27 mouse cellular contexts compared by ENCODE assay signal in genomic region chr7:80598436-80598985, GRCm38 (mm10).
A peak's percentile ranks its signal among the peaks of the same experiment; 100 is the strongest.
DNase-seq lines count a peak whose midpoint lies in the region; ATAC-seq and TF ChIP-seq lines count a peak whose summit lies in the region.
"Had no signal": no experiment of that assay in that cellular context is flagged by ENCODE, and none has a peak within 500 bp of the region (broad histone marks: within the 10 kb centered on the region; RNA-seq: fewer than 3 reads in every experiment).

No protein-coding gene starts in this region.

- TF ChIP-seq POLR2A in MEL (IDR thresholded peaks at IDR 0.05; ENCODE audit: control insufficient read depth in 1 of 2, insufficient read depth in 1 of 2, low read depth in 1 of 2, low read length in 2 of 2, poor library complexity in 1 of 2), result no peak

- H3K4me1 ChIP-seq in heart, embryonic 16.5 days (ENCODE audit: control insufficient read depth, insufficient read depth, low read length), result no peaks in the 10 kb centered on the region
- no peaks in the 10 kb centered on the region for H3K4me1 ChIP-seq in MEL (ENCODE audit: control insufficient read depth in 1 of 2, insufficient read depth in 2 of 2, low read length in 2 of 2)
- H3K4me1 ChIP-seq in liver, embryonic 11.5 days (replicated peaks; ENCODE audit: control insufficient read depth, insufficient read depth, low read length), result no peaks in the 10 kb centered on the region
- no peaks in the 10 kb centered on the region; the same call in 1 of the 2 replicates for H3K4me1 ChIP-seq in liver, embryonic 16.5 days (ENCODE audit: control insufficient read depth, low read depth, low read length)
- H3K4me1 ChIP-seq: forebrain, embryonic 13.5 days; limb, embryonic 12.5 days; midbrain, embryonic 12.5 days; neural tube, embryonic 13.5 days had no signal

- no peaks in the 10 kb centered on the region for H3K27me3 ChIP-seq in heart, embryonic 16.5 days (ENCODE audit: control insufficient read depth, insufficient read depth, low read length)
- no peaks in the 10 kb centered on the region for H3K27me3 ChIP-seq in MEL (ENCODE audit: control insufficient read depth in 1 of 2, insufficient read depth in 2 of 2, low read length in 2 of 2)
- no peaks in the 10 kb centered on the region for H3K27me3 ChIP-seq in liver, embryonic 11.5 days (replicated peaks; ENCODE audit: control insufficient read depth, insufficient read depth, low read length)
- H3K27me3 ChIP-seq in liver, embryonic 16.5 days (ENCODE audit: control insufficient read depth, insufficient read depth, low read depth, low read length), result no peaks in the 10 kb centered on the region
- H3K27me3 ChIP-seq: forebrain, embryonic 13.5 days; heart, embryonic 13.5 days; limb, embryonic 12.5 days; megakaryocyte, embryonic 14.5 days; midbrain, embryonic 12.5 days; neural tube, embryonic 13.5 days had no signal

- H3K9me3 ChIP-seq in heart, embryonic 16.5 days (replicated peaks; ENCODE audit: control insufficient read depth, low read length), result 0 out of 2 replicates have a peak, but pooled peaks cover 3% of the 10 kb centered on the region
- H3K9me3 ChIP-seq in MEL (replicated peaks; ENCODE audit: insufficient read depth, low read length), result no peaks in the 10 kb centered on the region
- H3K9me3 ChIP-seq in liver, embryonic 11.5 days (ENCODE audit: control insufficient read depth, low read length), result no peaks in the 10 kb centered on the region
- H3K9me3 ChIP-seq in liver, embryonic 16.5 days (replicated peaks; ENCODE audit: control insufficient read depth, low read length), result no peaks in the 10 kb centered on the region
- H3K9me3 ChIP-seq: forebrain, embryonic 13.5 days; heart, embryonic 13.5 days; limb, embryonic 12.5 days; megakaryocyte, embryonic 14.5 days; midbrain, embryonic 12.5 days; neural tube, embryonic 13.5 days had no signal

- no peak for TF ChIP-seq RAD21 in MEL (IDR thresholded peaks at IDR 0.05; ENCODE audit: low read depth, low read length)

- H3K4me2 ChIP-seq in heart, embryonic 16.5 days (ENCODE audit: low read depth, low read length), result no peak overlapping the region
- H3K4me2 ChIP-seq in liver, embryonic 11.5 days, result no peak overlapping the region
- H3K4me2 ChIP-seq in liver, embryonic 16.5 days (ENCODE audit: low read depth, low read length), result no peak overlapping the region
- H3K4me2 ChIP-seq: forebrain, embryonic 13.5 days; heart, embryonic 13.5 days; limb, embryonic 12.5 days; midbrain, embryonic 12.5 days; neural tube, embryonic 13.5 days had no signal

- ATAC-seq in heart, embryonic 16.5 days (replicated peaks; ENCODE audit: extremely low read depth, insufficient read depth, low FRiP score), result no peak
- peak; percentile 69 for ATAC-seq in liver, embryonic 11.5 days (replicated peaks; ENCODE audit: low FRiP score)
- peak; percentile 35; the same call in 1 of the 2 replicates for ATAC-seq in liver, embryonic 16.5 days (ENCODE audit: low read depth)
- ATAC-seq: CD4-positive, CD25-positive, alpha-beta regulatory T cell, adult 4 months; forebrain, embryonic 13.5 days; hindbrain, embryonic 16.5 days; lung, postnatal 0 days had no signal

- no peak overlapping the region for H3K4me3 ChIP-seq in heart, embryonic 16.5 days (ENCODE audit: low read length)
- H3K4me3 ChIP-seq in MEL (ENCODE audit: control insufficient read depth in 1 of 2, insufficient read depth in 1 of 2, low read depth in 2 of 2, low read length in 2 of 2), result no peak overlapping the region
- H3K4me3 ChIP-seq in liver, embryonic 11.5 days (ENCODE audit: low read depth, low read length), result no peak overlapping the region
- no peak overlapping the region for H3K4me3 ChIP-seq in liver, embryonic 16.5 days (ENCODE audit: low read depth, low read length)
- H3K4me3 ChIP-seq: forebrain, embryonic 13.5 days; heart, embryonic 13.5 days; limb, embryonic 12.5 days; megakaryocyte, embryonic 14.5 days; midbrain, embryonic 12.5 days; myocyte; neural tube, embryonic 13.5 days had no signal

- H3K79me2 ChIP-seq in MEL (ENCODE audit: control insufficient read depth, insufficient read depth, low read length, poor library complexity), result no peaks in the 10 kb centered on the region

- no peak for TF ChIP-seq EP300 in MEL (IDR thresholded peaks at IDR 0.05; ENCODE audit: low read depth in 1 of 2, low read length in 2 of 2)

- 0 out of 2 replicates have a peak overlapping the region, but pooled peaks have one; percentile 10 for H3K27ac ChIP-seq in heart, embryonic 16.5 days (ENCODE audit: low read length)
- H3K27ac ChIP-seq in MEL (ENCODE audit: control insufficient read depth, low read depth, low read length), result no peak overlapping the region
- H3K27ac ChIP-seq in liver, embryonic 11.5 days (ENCODE audit: low read depth, low read length), result no peak overlapping the region
- no peak overlapping the region for H3K27ac ChIP-seq in liver, embryonic 16.5 days (ENCODE audit: low read length)
- H3K27ac ChIP-seq: forebrain, embryonic 13.5 days; heart, embryonic 13.5 days; kidney, postnatal 0 days; limb, embryonic 12.5 days; midbrain, embryonic 12.5 days; neural tube, embryonic 13.5 days had no signal

- no peak for DNase-seq in heart, postnatal 4 days
- peak; percentile 23 for DNase-seq in MEL (ENCODE audit: low read depth, low spot score)
- DNase-seq in liver, embryonic 11.5 days (ENCODE audit: low spot score), result no peak
- no peak for DNase-seq in kidney, postnatal 4 days
- DNase-seq in adrenal gland, adult 2 months, result no peak
- no peak for DNase-seq in layer of hippocampus, postnatal 25 days (ENCODE audit: extremely low spot score in 1 of 2, low spot score in 1 of 2)
- DNase-seq: adrenal gland, postnatal 25 days; cerebellum, adult 18-20 months; cerebellum, postnatal 10 days; gastrocnemius, postnatal 25 days; heart, postnatal 14 days; kidney, adult 2 months; lung, adult 18-20 months; lung, postnatal 4 days had no signal

- H3K9ac ChIP-seq in heart, embryonic 16.5 days (ENCODE audit: low read length), result no peak overlapping the region
- no peak overlapping the region for H3K9ac ChIP-seq in MEL (ENCODE audit: control insufficient read depth, low read depth, low read length, poor library complexity, severe bottlenecking)
- no peak overlapping the region for H3K9ac ChIP-seq in liver, embryonic 11.5 days (ENCODE audit: low read depth, low read length)
- no peak overlapping the region for H3K9ac ChIP-seq in liver, embryonic 16.5 days (ENCODE audit: low read depth, low read length)
- H3K9ac ChIP-seq: forebrain, embryonic 13.5 days; heart, embryonic 13.5 days; limb, embryonic 12.5 days; midbrain, embryonic 12.5 days; neural tube, embryonic 13.5 days had no signal

- WGBS in heart, embryonic 16.5 days, result 73% methylated on average over 13 of the region's 13 CpGs
- WGBS in liver, embryonic 11.5 days, result 74% methylated on average over 13 of the region's 13 CpGs
- 55% methylated on average over 13 of the region's 13 CpGs for WGBS in liver, embryonic 16.5 days (ENCODE audit: insufficient replicate concordance)

- TF ChIP-seq CTCF in MEL (IDR thresholded peaks at IDR 0.05 in 2 of 3, conservative IDR thresholded peaks at IDR 0.05 in 1 of 3; ENCODE audit: control insufficient read depth in 1 of 3, insufficient read depth in 1 of 3, low read depth in 2 of 3, low read length in 3 of 3, poor library complexity in 1 of 3, severe bottlenecking in 1 of 3), result no peak

- H3K36me3 ChIP-seq in heart, embryonic 16.5 days (ENCODE audit: control insufficient read depth, insufficient read depth), result peaks cover 36% of the 10 kb centered on the region
- H3K36me3 ChIP-seq in MEL (ENCODE audit: control insufficient read depth in 1 of 2, insufficient read depth in 2 of 2, low read length in 2 of 2), result no peaks in the 10 kb centered on the region
- peaks cover 6% of the 10 kb centered on the region for H3K36me3 ChIP-seq in liver, embryonic 11.5 days (ENCODE audit: control insufficient read depth, insufficient read depth, low read length)
- H3K36me3 ChIP-seq in liver, embryonic 16.5 days (ENCODE audit: control insufficient read depth, insufficient read depth), result no peaks in the 10 kb centered on the region

TF ChIP-seq in MEL, 35 proteins besides CTCF, POLR2A, EP300 and RAD21:
- TF ChIP-seq JUND (IDR thresholded peaks at IDR 0.05; ENCODE audit: low read depth, low read length), result no peak
- TF ChIP-seq TBP (IDR thresholded peaks at IDR 0.05; ENCODE audit: low read depth, low read length), result no peak
- TF ChIP-seq MXI1 (IDR thresholded peaks at IDR 0.05; ENCODE audit: low read depth, low read length), result no peak
- no peak for TF ChIP-seq NELFE (IDR thresholded peaks at IDR 0.05; ENCODE audit: low read depth, low read length)
- no peak for TF ChIP-seq ZKSCAN1 (IDR thresholded peaks at IDR 0.05; ENCODE audit: low read depth, low read length)
- no peak for TF ChIP-seq UBTF (IDR thresholded peaks at IDR 0.05; ENCODE audit: borderline replicate concordance, insufficient read depth, low read depth, low read length)
- no peak for TF ChIP-seq BHLHE40 (IDR thresholded peaks at IDR 0.05; ENCODE audit: borderline replicate concordance, low read depth, low read length)
- no peak for TF ChIP-seq MYB (IDR thresholded peaks at IDR 0.05; ENCODE audit: low read depth, low read length)
